Mouse (Mus musculus) bone marrow, adult 2 months (tissue): ENCODE measurements around the gene Dnajc11.

ENCODE experiments used
- CTCF ChIP-seq: fragments of 200-500 bp; IDR thresholded peaks from 2 replicates; pipeline ENCODE4 v1.5.1; 2011; ENCODE audit warnings: low read length, control low read depth; ENCODE audit not compliant: control insufficient read depth, insufficient read depth
- POLR2A ChIP-seq: fragments of 200-500 bp; IDR thresholded peaks from 2 replicates; pipeline ENCODE4 v1.6.1; 2011; ENCODE audit warnings: low read depth, mild to moderate bottlenecking, control low read depth, low read length, borderline replicate concordance; ENCODE audit not compliant: control insufficient read depth

DNA sequence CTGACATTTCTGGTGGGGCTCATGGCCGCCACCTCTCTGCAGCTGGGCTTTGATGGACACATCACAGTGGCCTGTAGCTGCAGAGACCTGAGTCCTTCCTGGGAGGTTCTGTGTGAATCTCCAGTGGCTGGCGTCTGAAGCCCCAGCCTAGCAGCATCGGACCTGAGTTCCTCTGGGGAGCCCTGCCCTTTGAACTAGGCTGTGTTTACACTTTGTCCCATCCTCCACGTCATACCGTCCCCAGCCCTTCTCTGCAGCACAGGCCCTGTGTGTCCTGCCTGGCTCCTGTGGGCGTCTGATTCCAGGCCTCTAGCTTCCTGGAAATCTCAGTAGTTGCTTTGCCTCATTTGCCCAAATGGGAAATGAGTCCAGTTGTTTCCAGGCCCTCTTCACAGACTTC, 19.7 kb downstream of the Dnajc11 start:
- no peak for TF ChIP-seq CTCF
- TF ChIP-seq POLR2A = no peak
